Mouse (Mus musculus) urinary bladder, adult 18-20 months (tissue): ENCODE data around the gene Lrrc45.
"Not testable (repeated sequence)": the region's sequence is repeated elsewhere in the genome, so short reads cannot be mapped to it uniquely, and the experiment has no call there.

Source experiments
- DNase-seq, 2 experiments: peaks; one replicate each; pipeline ENCODE4 v3.0.0; 2022; ENCODE audit warnings: low spot score in 2 of 2, mixed read lengths in 2 of 2

The Lrrc45 gene

DNA sequence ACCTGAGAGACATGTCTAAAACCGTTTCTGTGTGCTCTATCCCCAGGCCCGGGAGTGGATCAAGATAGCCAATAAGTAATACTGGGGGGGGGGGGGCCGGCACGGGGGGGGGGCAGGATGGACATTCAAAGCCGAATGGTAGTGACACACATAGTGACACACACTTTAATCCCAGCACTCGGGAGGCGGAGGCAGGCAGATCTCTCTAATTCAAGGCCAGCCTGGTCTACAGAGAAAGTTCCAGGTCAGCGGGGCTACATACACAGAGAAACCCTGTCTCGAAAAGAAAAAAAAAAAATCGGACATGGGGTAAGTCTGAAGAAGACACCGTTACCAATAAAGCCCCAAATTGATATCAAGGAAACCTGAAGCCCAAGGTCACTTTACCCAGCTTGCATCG, 13.8 kb downstream of the Lrrc45 start:
- no peak for DNase-seq

DNA sequence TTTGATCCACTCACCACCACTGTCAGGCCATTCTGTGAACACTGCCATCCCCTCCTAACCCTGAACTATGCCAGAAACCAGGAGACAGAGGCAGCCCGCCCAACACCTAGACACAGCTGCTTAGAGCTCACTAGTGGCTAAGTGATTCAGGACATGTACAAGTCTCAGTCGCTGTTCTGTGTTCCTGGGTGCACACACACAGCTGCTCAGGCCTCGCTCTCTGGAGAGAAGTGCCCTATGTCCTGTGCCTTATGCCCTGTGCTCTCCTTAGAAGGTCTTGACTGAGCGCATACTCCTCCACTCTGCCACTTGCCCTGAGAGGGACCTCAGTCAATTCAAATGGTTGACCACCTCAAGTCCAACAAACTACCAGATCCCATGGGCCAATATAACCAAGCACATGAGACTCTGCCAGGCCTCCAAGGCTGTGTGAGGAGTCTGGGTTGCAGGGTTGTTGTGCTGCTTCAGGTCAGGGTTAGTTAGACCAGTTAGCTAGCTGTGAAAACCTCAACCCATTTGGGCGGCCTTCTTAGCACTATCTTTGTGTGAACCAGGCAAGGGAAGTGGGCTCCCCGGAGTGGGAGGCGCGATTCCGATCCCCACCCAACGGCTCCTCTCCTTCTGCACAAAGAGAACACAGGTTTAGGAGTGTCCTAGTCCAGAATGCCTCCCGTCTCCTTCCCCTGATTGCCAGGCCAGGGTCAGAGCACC, 15.0 kb downstream of the Lrrc45 start:
- no peak for DNase-seq

DNA sequence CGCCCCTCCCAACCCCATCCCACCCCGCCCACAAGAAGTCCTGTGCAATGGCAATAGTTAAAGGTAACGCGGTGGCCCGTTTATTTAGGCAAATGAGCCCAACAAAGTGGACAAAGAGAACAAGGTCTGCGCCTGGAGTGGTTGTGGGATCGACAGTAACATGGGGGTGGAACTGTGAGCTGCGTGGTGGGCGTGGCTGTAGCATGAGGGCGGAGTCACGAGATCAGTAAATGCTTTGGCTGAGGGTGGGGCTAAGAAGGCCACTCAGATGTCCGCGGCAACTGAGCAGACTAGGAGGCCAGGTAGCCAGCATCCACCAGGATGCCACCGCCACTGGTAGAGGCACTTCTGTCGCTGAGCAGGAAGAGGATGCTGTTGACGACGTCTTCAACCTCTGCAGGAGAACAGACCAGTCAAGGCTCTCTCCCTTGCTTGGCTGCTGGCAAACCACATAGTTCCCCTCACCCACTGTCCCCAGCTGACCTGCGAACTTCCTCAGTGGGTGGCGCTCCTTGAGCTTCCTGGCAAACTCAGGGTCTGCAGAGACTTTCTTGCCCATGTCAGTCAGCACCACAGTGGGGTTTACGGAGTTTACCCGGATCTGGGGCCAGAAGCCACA, 15.8 kb downstream of the Lrrc45 start:
- not testable (repeated sequence) for DNase-seq

DNA sequence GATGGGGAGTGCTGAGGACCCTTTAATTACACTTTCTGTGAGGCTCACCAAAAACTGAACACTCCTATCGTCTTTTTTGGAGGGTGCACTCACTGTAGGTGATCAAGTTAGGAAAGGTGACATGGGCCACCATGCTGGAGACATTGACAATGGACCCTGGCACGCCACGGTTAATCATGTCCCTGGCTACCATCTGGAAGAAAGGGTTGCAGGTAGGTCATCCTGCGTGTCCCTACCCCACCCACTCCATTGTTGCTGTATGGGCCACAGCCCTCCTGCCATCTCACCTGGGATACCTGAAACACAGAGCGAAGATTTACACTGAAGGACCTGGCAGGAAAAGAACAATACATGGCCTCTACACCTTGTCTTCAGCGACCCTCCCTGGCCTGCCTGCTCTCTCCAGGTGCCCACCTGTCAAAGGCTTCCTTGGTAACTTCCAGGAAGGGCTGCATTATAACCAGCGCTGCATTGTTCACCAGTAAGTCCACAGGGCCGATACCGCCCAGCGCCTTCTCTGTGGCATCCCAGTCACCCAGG, 16.7 kb downstream of the Lrrc45 start:
- no peak for DNase-seq

DNA sequence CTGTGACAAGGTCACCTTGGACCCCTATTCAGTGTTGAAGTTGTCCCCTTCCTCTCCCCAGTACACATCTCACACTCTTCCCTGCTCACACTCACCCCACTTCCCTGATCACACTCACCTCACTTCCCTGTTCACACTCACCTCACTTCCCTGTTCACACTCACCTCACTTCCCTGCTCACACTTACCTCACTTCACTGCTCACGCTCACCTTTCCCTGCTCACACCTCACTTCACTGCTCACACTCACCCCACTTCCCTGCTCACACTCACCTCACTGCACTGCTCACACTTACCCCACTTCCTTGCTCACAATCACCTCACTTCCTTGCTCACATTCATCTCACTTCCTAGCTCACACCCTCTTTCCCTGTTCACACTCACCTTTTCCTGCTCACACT, 17.7 kb downstream of the Lrrc45 start:
- DNase-seq, result no peak

DNA sequence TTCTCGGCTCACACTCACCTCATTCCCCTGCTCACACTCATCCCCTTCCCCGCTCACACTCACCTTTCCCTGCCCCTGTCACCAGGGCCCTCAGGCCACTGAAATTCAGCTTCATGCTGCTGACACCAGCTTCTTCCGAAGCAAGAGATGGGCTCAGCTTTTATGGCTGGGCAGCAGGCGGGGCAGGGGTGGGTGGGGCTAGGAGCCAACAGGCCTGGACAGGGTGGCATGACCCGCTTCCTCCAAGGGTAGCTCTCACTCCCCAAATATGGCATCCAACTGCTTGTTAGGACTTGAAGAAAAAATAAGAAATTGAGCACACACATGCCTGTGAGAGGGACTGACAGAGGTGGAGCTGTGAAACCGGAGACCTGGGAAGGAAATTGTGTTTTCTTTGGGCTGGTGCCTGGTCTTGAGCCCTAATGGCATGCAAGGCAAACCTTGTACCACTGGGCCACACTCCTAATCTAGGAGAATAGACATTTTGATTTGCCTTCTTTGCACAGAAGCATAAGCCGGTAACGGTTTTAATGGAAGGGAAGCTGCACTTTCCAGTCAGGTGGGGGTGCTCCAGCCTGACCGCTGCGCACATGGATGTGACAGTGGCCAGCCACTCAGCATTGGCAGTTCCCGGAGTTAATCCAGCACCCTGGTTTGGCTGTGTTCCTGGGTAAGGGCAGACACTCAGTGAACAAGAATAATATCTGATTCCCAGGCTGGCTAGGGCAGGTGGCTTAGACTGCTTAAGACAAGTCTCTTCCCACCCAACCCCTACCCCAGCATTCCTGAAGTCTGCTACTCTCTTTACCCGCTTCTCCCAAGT, 18.3 kb downstream of the Lrrc45 start, which contains the start of gene Cbr2:
TSS of gene Cbr2 (minus strand) at position 257 of the 823 bp plus-strand sequence.
- DNase-seq, result peak; percentile 40 to 64

DNA sequence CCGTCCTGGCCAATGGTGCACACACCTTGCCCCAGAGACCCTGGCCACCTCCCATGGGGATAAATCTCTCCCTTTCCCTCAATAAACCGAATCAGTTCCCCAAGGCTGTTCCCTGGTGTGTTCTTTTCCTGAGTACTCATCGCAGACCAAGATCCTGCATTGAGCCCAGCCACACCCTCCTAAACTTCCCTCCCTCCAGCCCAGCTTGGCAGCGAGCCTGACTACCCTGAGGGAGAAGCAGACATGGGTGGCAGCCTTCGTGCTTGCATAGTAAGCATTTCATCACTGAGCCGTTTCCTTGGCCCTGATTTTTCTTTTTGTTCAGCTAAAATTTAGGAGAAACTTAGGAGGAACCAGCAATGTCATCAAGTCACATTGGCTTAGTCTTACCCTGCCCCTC, 19.8 kb downstream of the Lrrc45 start:
- peak; percentile 38 to 62 for DNase-seq

DNA sequence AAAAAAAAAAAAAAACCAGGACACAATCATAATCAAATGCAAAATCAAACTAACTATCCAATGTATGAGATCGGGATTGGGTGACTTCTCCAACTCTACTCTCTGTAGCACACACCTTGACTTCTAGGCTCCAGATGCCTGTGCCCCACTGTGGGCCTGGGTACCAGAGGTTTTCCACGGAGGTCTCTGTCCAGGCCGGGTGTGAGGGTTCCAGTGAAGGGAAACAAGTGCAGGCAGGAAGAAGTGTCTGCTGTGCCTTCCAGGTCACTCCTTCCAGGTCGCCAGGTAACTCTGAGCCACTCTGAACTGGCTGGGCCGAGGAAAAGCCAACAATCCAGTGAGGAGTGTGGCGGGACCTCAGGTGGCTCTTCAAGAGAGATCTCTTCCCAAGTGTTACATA, 22.7 kb downstream of the Lrrc45 start:
- no peak for DNase-seq

DNA sequence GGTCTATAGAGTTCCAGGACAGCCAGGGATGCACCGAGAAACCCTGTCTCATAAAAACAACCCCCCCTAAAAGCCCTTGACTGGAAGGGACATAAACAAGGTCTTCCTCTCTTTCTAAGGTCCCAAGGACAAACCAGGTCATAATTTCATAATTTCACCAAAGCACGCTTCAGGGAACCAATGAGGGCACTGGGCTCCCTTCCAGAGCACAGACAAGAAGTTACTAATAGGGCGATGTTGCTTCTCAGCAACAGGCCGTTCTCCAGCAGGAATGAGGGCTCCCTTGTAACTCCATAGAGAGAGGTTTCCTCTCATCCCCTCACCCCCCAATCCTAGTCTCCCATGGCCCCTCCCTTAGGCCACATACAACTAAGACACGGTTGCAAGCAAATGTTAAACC, 27.3 kb downstream of the Lrrc45 start:
- DNase-seq, result no peak

DNA sequence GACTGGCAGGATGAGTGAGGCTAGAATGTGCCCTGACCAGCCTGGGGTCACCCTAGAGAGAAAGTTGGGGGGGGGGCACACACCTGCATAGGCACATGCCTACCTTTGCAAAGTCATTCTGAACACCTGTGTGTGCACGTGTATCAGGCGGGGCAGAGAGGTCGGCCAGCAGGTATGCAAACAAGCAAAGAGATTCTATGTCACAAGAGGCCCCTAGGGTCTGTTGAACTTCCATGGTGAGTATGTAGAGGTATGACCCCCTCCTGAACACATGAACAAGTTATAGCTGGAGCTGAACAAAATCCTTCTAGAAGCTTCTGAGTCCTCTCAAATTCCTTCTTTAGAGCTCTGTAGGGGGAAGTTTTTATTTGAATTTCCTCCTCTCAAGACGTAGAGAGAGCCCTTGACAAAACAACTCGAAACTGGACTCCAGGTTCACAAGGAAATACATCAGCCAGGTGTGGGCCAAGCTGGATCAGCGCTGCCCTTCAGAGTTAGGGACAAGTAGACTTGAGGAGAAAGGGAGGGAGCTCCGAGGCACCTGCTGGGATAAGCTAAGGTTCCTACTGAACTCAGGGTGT, 30.5 kb downstream of the Lrrc45 start:
- no peak for DNase-seq

DNA sequence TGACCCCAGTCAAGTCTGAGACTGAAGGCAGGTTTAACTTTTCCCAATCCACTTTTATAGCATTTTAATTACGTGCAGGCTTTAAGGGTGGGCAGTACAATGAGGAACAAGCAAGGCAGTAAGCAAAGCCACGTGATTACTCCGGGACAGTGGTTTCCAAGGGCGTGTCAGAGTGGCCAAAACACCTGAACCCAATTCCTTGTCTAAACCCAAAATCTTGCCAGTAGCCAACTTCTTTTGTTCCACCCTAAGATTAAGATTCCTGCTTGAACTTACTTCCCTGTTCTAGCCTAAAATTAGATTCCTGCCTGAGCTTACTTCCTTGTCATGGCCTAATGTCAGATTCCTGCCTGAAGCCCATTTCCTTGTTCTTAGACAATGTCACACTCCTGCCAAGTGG, 34.2 kb downstream of the Lrrc45 start:
- DNase-seq, result no peak

DNA sequence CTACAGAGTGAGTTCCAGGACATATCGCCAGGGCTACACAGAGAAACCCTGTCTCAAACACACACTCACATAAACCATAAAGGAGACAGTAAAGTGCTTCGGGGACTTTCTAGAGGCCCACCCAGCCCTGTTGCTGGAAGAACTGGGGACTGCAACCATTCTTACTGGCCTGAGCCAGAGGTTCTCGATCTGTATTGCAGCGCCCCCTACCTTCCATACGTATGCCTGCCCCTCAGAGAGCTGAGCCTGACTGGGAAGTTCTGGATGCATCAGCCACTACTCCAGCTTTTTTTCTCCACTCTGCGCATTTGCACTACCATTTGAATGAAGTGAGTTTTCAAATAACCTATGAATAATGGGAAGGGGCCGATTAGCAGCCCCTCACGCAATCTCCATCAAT, 35.7 kb downstream of the Lrrc45 start:
- DNase-seq, result no peak

DNA sequence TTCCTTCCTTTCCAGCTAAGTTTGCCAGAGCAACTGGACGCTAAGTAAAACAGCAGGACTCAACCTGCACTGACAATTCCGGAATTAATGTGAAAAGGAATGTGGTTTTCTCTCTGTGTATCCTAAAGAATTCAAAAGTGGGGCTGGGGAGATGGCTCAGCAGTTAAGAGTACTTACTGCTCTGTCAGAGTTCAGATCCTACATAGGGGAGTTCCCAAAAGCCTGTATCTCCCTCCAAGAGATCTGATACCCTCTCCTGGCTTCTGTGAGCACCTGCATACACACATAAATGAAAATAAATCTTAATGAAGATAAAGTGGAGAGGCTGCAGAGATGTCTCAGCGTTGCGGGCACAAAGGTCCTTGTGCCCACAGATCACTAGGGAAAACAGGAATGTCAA, 37.9 kb downstream of the Lrrc45 start:
- DNase-seq, result no peak

DNA sequence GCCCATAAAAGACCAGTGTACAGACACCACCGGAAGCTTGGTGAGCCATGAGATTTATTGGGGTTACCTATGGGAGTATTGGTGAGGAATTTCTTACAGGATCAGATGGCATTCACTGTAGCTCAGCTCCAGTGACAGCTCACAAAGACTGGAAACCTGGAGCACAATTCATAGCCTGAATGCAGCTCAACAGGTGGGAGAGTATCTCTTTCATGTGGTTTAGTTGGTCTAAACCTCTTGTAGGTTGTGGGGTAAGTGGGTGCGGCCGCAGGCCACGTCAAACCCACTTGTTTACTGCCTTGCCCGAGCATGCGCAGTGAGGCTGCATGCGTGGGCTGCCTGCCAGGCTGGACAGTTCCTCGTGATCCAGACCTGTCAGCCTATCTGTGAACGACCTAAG, 46.5 kb downstream of the Lrrc45 start:
- no peak for DNase-seq

DNA sequence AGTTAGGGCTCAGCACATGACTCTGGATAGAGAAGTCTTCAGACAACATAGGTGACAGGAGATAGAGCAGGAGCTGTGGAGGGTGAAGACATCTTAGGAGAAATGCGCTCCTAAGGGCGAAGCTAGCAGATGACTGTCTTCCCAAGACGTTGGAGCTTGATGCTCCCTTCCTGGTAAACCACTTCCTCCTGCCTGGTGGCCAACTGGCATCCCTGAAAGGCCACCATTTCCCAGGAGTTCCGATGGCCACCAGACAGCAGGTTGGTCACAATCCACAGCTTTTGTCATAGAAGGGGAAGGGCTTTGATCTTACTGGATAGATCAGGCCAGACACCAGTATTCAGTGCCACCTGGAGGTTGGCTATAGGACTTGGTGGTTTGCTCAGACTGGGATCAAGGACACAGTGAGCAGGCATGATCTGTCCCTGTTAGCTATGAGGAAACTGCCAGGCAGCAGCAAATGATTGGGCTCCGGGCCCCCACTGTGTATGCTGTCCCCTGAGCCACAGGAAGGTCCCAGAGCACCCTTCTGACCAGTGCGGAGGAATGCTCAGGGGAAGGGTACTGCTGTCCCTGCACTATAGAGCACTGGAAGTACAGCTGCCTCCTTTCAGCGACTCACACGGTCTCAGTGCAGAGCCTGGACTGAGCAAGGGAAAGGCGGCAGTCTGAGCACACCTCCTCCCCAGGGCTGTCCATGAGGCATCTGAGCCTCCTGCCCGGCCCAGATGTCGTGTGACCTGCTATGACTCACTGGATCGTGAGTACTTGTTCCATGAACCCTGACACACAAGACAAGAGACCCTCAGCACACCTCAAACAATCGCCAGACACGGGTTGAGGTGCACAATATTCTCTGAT, 48.3 kb downstream of the Lrrc45 start:
- no peak for DNase-seq

DNA sequence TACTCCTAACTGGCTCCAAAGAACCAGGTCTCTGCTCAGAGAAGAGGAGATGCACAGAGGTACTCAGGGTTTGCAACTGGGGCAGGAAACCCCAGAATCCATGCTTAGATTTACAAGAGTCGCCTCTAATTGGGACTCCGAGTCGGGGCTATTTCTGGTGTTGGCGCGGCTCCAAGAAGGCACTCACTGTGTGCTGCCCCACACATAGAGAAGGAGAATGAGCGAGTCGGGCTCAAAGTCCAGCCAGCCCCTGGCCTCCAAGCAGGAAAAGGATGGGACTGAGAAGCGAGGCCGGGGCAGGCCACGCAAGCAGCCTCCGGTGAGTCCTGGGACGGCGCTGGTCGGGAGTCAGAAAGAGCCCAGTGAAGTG, 48.9 kb downstream of the Lrrc45 start, which contains the start of gene Hmga1b:
TSS of gene Hmga1b (plus strand) at position 123 of the 370 bp plus-strand sequence.
- DNase-seq, result not testable (repeated sequence)

DNA sequence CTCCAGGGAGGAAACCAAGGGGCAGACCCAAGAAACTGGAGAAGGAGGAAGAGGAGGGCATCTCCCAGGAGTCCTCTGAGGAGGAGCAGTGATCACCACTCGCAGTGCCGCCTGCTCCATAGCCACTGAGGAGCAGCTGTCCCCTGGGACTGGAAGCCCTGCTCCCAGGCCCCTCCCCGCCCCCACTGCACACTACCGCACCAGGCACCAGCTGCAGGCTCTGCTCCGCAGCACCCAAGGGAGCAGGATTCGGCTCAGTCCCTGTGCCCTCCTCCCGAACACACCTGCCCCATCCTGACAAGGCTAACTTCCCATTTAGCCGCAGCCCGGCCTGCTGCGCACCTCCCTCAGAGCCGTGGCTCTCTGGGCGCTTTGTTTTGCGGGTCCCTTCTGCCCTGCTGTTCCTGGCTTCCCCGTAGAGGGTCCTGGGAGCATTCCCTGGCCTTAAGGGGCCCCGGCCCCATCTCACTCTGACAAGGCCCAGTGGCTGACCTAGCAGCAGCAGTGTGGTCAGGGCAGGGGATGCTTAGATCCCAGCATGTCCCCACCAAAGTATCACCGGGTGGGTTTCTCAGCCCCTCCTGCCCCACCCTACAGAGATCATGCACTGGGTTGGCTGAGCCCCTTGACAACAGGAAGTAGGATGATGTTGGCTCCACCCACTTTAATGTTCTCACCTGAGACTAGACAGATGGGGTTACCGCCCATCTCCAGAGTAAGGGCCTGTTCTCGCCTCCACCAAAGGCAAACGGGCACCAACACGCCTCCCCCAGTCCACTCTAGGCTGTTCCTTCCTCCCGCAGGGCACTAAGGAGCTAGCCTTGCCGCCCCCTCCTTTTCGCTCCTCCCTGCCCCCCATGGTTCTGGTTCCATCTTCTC, 49.6 kb downstream of the Lrrc45 start:
- DNase-seq, result not testable (repeated sequence)

DNA sequence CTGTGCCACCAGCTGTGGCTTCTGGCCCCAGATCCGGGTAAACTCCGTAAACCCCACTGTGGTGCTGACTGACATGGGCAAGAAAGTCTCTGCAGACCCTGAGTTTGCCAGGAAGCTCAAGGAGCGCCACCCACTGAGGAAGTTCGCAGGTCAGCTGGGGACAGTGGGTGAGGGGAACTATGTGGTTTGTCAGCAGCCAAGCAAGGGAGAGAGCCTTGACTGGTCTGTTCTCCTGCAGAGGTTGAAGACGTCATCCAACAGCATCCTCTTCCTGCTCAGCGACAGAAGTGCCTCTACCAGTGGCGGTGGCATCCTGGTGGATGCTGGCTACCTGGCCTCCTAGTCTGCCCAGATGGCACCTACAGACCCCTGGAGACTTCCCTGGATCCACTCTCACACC, 53.3 kb downstream of the Lrrc45 start:
- DNase-seq, result not testable (repeated sequence)

DNA sequence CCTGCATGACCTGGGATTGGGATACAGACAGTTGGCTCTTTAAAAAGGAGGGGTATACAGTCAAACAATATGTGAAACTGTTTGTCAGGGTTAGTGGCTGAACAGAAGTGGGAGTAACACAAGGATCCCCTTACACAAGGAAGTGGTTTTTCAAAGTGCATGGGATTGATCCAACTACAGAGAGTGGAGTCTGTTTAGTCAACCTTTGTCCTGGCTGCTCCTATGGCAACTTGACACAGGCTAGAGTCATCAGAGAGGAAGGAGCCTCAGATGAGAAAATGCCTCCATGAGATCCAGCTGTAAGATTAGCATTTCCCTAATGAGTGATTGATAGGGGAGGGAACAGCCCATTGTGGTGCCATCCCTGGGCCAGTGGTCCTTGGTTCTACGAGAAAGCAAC, 54.5 kb downstream of the Lrrc45 start:
- DNase-seq, result no peak
